22 mouse cellular contexts compared by ENCODE assay signal in genomic region chr6:4167112-4167511, GRCm38 (mm10).
A peak's percentile ranks its signal among the peaks of the same experiment; 100 is the strongest.
DNase-seq lines count a peak whose midpoint lies in the region; ATAC-seq and TF ChIP-seq lines count a peak whose summit lies in the region.
"Had no signal": no experiment of that assay in that cellular context is flagged by ENCODE, and none has a peak within 500 bp of the region (broad histone marks: within the 10 kb centered on the region; RNA-seq: fewer than 3 reads in every experiment).

No protein-coding gene starts in this region.

- peak; percentile 24 for DNase-seq in liver, adult 2 months (ENCODE audit: extremely low read depth, low read depth, low spot score)
- DNase-seq in liver, postnatal 0 days = no peak
- DNase-seq in midbrain, embryonic 14.5 days = peak; percentile 31
- DNase-seq in brain, embryonic 18.5 days (ENCODE audit: low read depth, low spot score) = peak; percentile 10
- no peak for DNase-seq in retina, embryonic 14.5 days (ENCODE audit: low spot score)
- DNase-seq: adrenal gland, postnatal 14 days; cerebellum, adult 11 months; cerebellum, postnatal 10 days; gastrocnemius, postnatal 25 days; heart, adult 18-20 months; kidney, adult 18-20 months; layer of hippocampus, adult 9-11 months; liver, embryonic 13.5 days; right cerebral cortex, postnatal 14 days had no signal

- no peak overlapping the region for H3K4me2 ChIP-seq in liver, postnatal 0 days (ENCODE audit: low read depth, low read length)
- no peak overlapping the region for H3K4me2 ChIP-seq in midbrain, embryonic 14.5 days (ENCODE audit: low read length)
- no peak overlapping the region for H3K4me2 ChIP-seq in midbrain, embryonic 13.5 days (replicated peaks)
- H3K4me2 ChIP-seq in myocyte (ENCODE audit: low read depth) = no peak overlapping the region
- H3K4me2 ChIP-seq: hindbrain, embryonic 14.5 days; limb, embryonic 13.5 days; liver, embryonic 13.5 days had no signal

- TF ChIP-seq CTCF in liver, adult 2 months (IDR thresholded peaks at IDR 0.05; ENCODE audit: low read depth, low read length) = no peak
- no peak for TF ChIP-seq CTCF in liver, postnatal 0 days (IDR thresholded peaks at IDR 0.05; ENCODE audit: low read depth)

- H3K27me3 ChIP-seq in liver, adult 2 months (ENCODE audit: control insufficient read depth, insufficient read depth, low read length) = no peaks in the 10 kb centered on the region
- no peaks in the 10 kb centered on the region for H3K27me3 ChIP-seq in liver, postnatal 0 days (ENCODE audit: insufficient read depth, low read length)
- no peaks in the 10 kb centered on the region for H3K27me3 ChIP-seq in midbrain, embryonic 14.5 days (ENCODE audit: control insufficient read depth, insufficient read depth, low read length)
- H3K27me3 ChIP-seq in midbrain, embryonic 13.5 days = no peaks in the 10 kb centered on the region
- H3K27me3 ChIP-seq in myocyte (ENCODE audit: control insufficient read depth, insufficient read depth, insufficient read length) = no peaks in the 10 kb centered on the region
- H3K27me3 ChIP-seq: limb, embryonic 13.5 days; liver, embryonic 13.5 days had no signal

- H3K36me3 ChIP-seq in liver, adult 2 months (ENCODE audit: control insufficient read depth, insufficient read depth, low read length) = no peaks in the 10 kb centered on the region
- no peaks in the 10 kb centered on the region for H3K36me3 ChIP-seq in liver, postnatal 0 days (replicated peaks; ENCODE audit: insufficient read depth, low read length)
- H3K36me3 ChIP-seq in midbrain, embryonic 14.5 days (ENCODE audit: control insufficient read depth, insufficient read depth, low read length) = no peaks in the 10 kb centered on the region
- no peaks in the 10 kb centered on the region for H3K36me3 ChIP-seq in midbrain, embryonic 13.5 days
- H3K36me3 ChIP-seq in myocyte (ENCODE audit: control insufficient read depth, insufficient read depth) = no peaks in the 10 kb centered on the region
- H3K36me3 ChIP-seq: embryonic facial prominence, embryonic 10.5 days; limb, embryonic 13.5 days; liver, embryonic 13.5 days had no signal

- H3K9me3 ChIP-seq in liver, postnatal 0 days (ENCODE audit: low read length) = no peaks in the 10 kb centered on the region
- H3K9me3 ChIP-seq in midbrain, embryonic 14.5 days (ENCODE audit: control insufficient read depth, low read length) = no peaks in the 10 kb centered on the region
- H3K9me3 ChIP-seq in midbrain, embryonic 13.5 days = no peaks in the 10 kb centered on the region
- H3K9me3 ChIP-seq: embryonic facial prominence, embryonic 10.5 days; limb, embryonic 13.5 days; liver, embryonic 13.5 days had no signal

- H3ac ChIP-seq in myocyte (ENCODE audit: control insufficient read depth, insufficient read length) = no peak overlapping the region

- H3K4me3 ChIP-seq in liver, adult 2 months (ENCODE audit: insufficient read depth, low read depth, low read length) = no peak overlapping the region
- H3K4me3 ChIP-seq in liver, postnatal 0 days (ENCODE audit: low read depth, low read length) = no peak overlapping the region
- H3K4me3 ChIP-seq in midbrain, embryonic 14.5 days (replicated peaks; ENCODE audit: low read depth, low read length) = no peak overlapping the region
- H3K4me3 ChIP-seq in midbrain, embryonic 13.5 days (replicated peaks) = no peak overlapping the region
- H3K4me3 ChIP-seq in myocyte = no peak overlapping the region
- H3K4me3 ChIP-seq: embryonic facial prominence, embryonic 10.5 days; limb, embryonic 13.5 days; liver, embryonic 13.5 days had no signal

- no peak for TF ChIP-seq POLR2A in liver, adult 2 months (IDR thresholded peaks at IDR 0.05; ENCODE audit: extremely low read depth, insufficient read depth, low read length)
- TF ChIP-seq POLR2A in myocyte (IDR thresholded peaks at IDR 0.05; ENCODE audit: insufficient read length, low read depth) = no peak

- H3K27ac ChIP-seq in liver, adult 2 months (replicated peaks; ENCODE audit: insufficient read depth, low read depth, low read length) = no peak overlapping the region
- no peak overlapping the region for H3K27ac ChIP-seq in liver, postnatal 0 days (ENCODE audit: low read depth)
- no peak overlapping the region for H3K27ac ChIP-seq in midbrain, embryonic 14.5 days (replicated peaks; ENCODE audit: low read depth, low read length)
- H3K27ac ChIP-seq in midbrain, embryonic 13.5 days = no peak overlapping the region
- H3K27ac ChIP-seq: embryonic facial prominence, embryonic 10.5 days; hindbrain, embryonic 14.5 days; limb, embryonic 13.5 days; liver, embryonic 13.5 days; stomach, postnatal 0 days had no signal

- no peak overlapping the region for H3K9ac ChIP-seq in liver, adult 2 months (ENCODE audit: low read depth, low read length)
- H3K9ac ChIP-seq in liver, postnatal 0 days (replicated peaks) = no peak overlapping the region
- H3K9ac ChIP-seq in midbrain, embryonic 14.5 days (replicated peaks; ENCODE audit: low read length) = no peak overlapping the region
- H3K9ac ChIP-seq in midbrain, embryonic 13.5 days (replicated peaks) = no peak overlapping the region
- H3K9ac ChIP-seq: hindbrain, embryonic 14.5 days; limb, embryonic 13.5 days; liver, embryonic 13.5 days had no signal

- 60% methylated on average over 4 of the region's 4 CpGs for WGBS in liver, adult 2 months
- 54% methylated on average over 4 of the region's 4 CpGs for WGBS in liver, postnatal 0 days (ENCODE audit: insufficient replicate concordance)
- 24% methylated on average over 4 of the region's 4 CpGs for WGBS in midbrain, embryonic 14.5 days
- 40% methylated on average over 4 of the region's 4 CpGs for WGBS in midbrain, embryonic 13.5 days

- no peak for TF ChIP-seq EP300 in liver, postnatal 0 days (IDR thresholded peaks at IDR 0.05; ENCODE audit: low read depth)

- H3K4me1 ChIP-seq in liver, adult 2 months (ENCODE audit: control insufficient read depth, insufficient read depth, low read length) = no peaks in the 10 kb centered on the region
- H3K4me1 ChIP-seq in liver, postnatal 0 days (ENCODE audit: insufficient read depth) = no peaks in the 10 kb centered on the region
- H3K4me1 ChIP-seq in midbrain, embryonic 14.5 days (ENCODE audit: control insufficient read depth, insufficient read depth, low read length) = no peaks in the 10 kb centered on the region
- no peaks in the 10 kb centered on the region for H3K4me1 ChIP-seq in midbrain, embryonic 13.5 days (replicated peaks)
- H3K4me1 ChIP-seq: embryonic facial prominence, embryonic 10.5 days; limb, embryonic 13.5 days; liver, embryonic 13.5 days had no signal

- no peaks in the 10 kb centered on the region for H3K79me2 ChIP-seq in liver, adult 2 months (ENCODE audit: control insufficient read depth, insufficient read depth, low read length)
- no peaks in the 10 kb centered on the region for H3K79me2 ChIP-seq in myocyte (ENCODE audit: control insufficient read depth, insufficient read depth)

- no peak for ATAC-seq in liver, postnatal 0 days
- peak; percentile 27; the same call in 1 of the 2 replicates for ATAC-seq in midbrain, embryonic 14.5 days (ENCODE audit: low FRiP score, low TSS enrichment)
- ATAC-seq in midbrain, embryonic 13.5 days = no peak
- no peak for ATAC-seq in CD4-positive, CD25-positive, alpha-beta regulatory T cell, adult 4 months
- ATAC-seq: inflammation-experienced regulatory T-cells, adult 6 months had no signal

TF ChIP-seq in myocyte, 11 proteins besides CTCF, POLR2A, EP300 and RAD21:
- TF ChIP-seq MYOG (IDR thresholded peaks at IDR 0.05; ENCODE audit: control insufficient read depth in 1 of 3, insufficient read depth in 1 of 3, insufficient read length in 2 of 3, low read depth in 2 of 3) (no peak), USF1 (IDR thresholded peaks at IDR 0.05; ENCODE audit: low read depth) (peak; percentile 31), CEBPB (IDR thresholded peaks at IDR 0.05; ENCODE audit: insufficient read depth, poor library complexity, severe bottlenecking) (no peak), TCF3 (IDR thresholded peaks at IDR 0.05; ENCODE audit: insufficient read length, low read depth) (no peak), POLR2AphosphoS2 (IDR thresholded peaks at IDR 0.05; ENCODE audit: insufficient read length, low read depth) (no peak)
TF ChIP-seq in myocyte: peak in this region for 1.

Comparison
In these comparisons a context has a peak if more than half of its experiments do, and no peak if none do; other contexts are left out.
1. DNase-seq: peak in liver, adult 2 months (single experiment), midbrain, embryonic 14.5 days (single experiment) and brain, embryonic 18.5 days (single experiment); none in liver, postnatal 0 days (single experiment) and retina, embryonic 14.5 days (single experiment).